Mouse (Mus musculus) small intestine, adult 2 months (tissue): ENCODE measurements around the gene Lctl. TPM values are rescaled to one million over a fixed set of nuclear protein-coding genes. Genes with fewer than 3 reads are reported as not detected.
"Not testable (repeated sequence)": the region's sequence is repeated elsewhere in the genome, so short reads cannot be mapped to it uniquely, and the experiment has no call there.

Experiments
- H3K27ac ChIP-seq: fragments of 200-500 bp; 2 replicates; pipeline ENCODE4 v1.5.1; 2012; ENCODE audit warnings: low read depth, low read length, control low read depth, inconsistent platforms; ENCODE audit not compliant: insufficient read depth
- H3K27me3 ChIP-seq: fragments of 200-500 bp; 2 replicates; pipeline ENCODE4 v1.6.1; 2012; ENCODE audit warnings: mild to moderate bottlenecking, moderate library complexity, low read length, inconsistent platforms; ENCODE audit not compliant: control insufficient read depth, insufficient read depth
- H3K36me3 ChIP-seq: fragments of 200-500 bp; 2 replicates; pipeline ENCODE4 v1.6.1; 2012; ENCODE audit warnings: mild to moderate bottlenecking, low read length, control low read depth, inconsistent platforms; ENCODE audit not compliant: control insufficient read depth, insufficient read depth
- H3K4me1 ChIP-seq: fragments of 200-500 bp; 2 replicates; pipeline ENCODE4 v1.6.1; 2012; ENCODE audit warnings: low read length, inconsistent platforms, mixed read lengths; ENCODE audit not compliant: control insufficient read depth, insufficient read depth, insufficient read length
- H3K4me3 ChIP-seq: fragments of 200-500 bp; 2 replicates; pipeline ENCODE4 v1.5.1; 2012; ENCODE audit warnings: low read depth, mild to moderate bottlenecking, control low read depth, inconsistent platforms, low read length, moderate library complexity
- CTCF ChIP-seq: fragments of 200-500 bp; IDR thresholded peaks from 2 replicates; pipeline ENCODE4 v1.5.1; 2012; ENCODE audit warnings: low read depth, mild to moderate bottlenecking, control low read depth, inconsistent platforms, low read length, moderate library complexity, mixed read lengths; ENCODE audit not compliant: insufficient replicate concordance, insufficient read length; ENCODE audit errors: extremely low read depth
- POLR2A ChIP-seq: fragments of 200-500 bp; IDR thresholded peaks from 2 replicates; pipeline ENCODE4 v1.6.1; 2012; ENCODE audit warnings: low read depth, mild to moderate bottlenecking, control low read depth, inconsistent platforms, low read length, moderate library complexity
- WGBS: fragments of 180-500 bp; shearing (Covaris S2); methylation state at CpG from one replicate; pipeline ENCODE4 v1.1.7; 2018; 5-methylcytosine and 5-hydroxymethylcytosine counted together
- polyA plus RNA-seq: library from polyadenylated mRNA; depleted of rRNA; stranded (reverse); fragments of >200 nt; gene quantifications from 2 replicates; pipeline ENCODE4 v1.2.3, GENCODE M21; 2012

Lctl gene
- polyA plus RNA-seq, 1 experiment = 0.98 TPM

GRCm38 (mm10) chr9:64114646-64115045, 2.3 kb upstream of the Lctl start:
- Histone ChIP-seq H3K36me3 (no peaks in the 10 kb centered on the region), H3K27ac (no peak overlapping the region), H3K4me3 (no peak overlapping the region), H3K27me3 (no peaks in the 10 kb centered on the region), H3K4me1 (0 out of 2 replicates have a peak, but pooled peaks cover 2% of the 10 kb centered on the region)
- 50% methylated on average over 2 of the region's 2 CpGs for WGBS
- TF ChIP-seq CTCF = no peak
- TF ChIP-seq POLR2A = no peak

- H3K4me3 ChIP-seq = no peak overlapping the region
- no peaks in the 10 kb centered on the region for H3K36me3 ChIP-seq
- 82% methylated on average over 6 of the region's 6 CpGs for WGBS
- no peaks in the 10 kb centered on the region for H3K27me3 ChIP-seq
- no peak for TF ChIP-seq POLR2A
- TF ChIP-seq CTCF = no peak
- H3K27ac ChIP-seq = no peak overlapping the region
- peaks cover 4% of the 10 kb centered on the region; the same call in 1 of the 2 replicates for H3K4me1 ChIP-seq
Observed at GRCm38 (mm10) chr9:64115756-64116155, 1.2 kb upstream of the Lctl start.

GRCm38 (mm10) chr9:64119898-64120297, 3.0 kb downstream of the Lctl start:
- Histone ChIP-seq H3K4me3 (no peak overlapping the region), H3K36me3 (no peaks in the 10 kb centered on the region), H3K27ac (no peak overlapping the region), H3K4me1 (peaks cover 6% of the 10 kb centered on the region; the same call in 1 of the 2 replicates), H3K27me3 (no peaks in the 10 kb centered on the region)
- no peak for TF ChIP-seq POLR2A
- peak; percentile 87; the same call in 1 of the 2 replicates for TF ChIP-seq CTCF
- 34% methylated on average over 8 of the region's 8 CpGs for WGBS

GRCm38 (mm10) chr9:64120584-64121277, 3.8 kb downstream of the Lctl start:
- Histone ChIP-seq H3K4me3 (no peak overlapping the region), H3K4me1 (peaks cover 6% of the 10 kb centered on the region; the same call in 1 of the 2 replicates), H3K36me3 (no peaks in the 10 kb centered on the region), H3K27me3 (no peaks in the 10 kb centered on the region), H3K27ac (peak overlapping the region; percentile 62)
- 33% methylated on average over 11 of the region's 11 CpGs for WGBS
- TF ChIP-seq POLR2A = no peak
- TF ChIP-seq CTCF = no peak

- 93% methylated on average over 10 of the region's 10 CpGs for WGBS
- Histone ChIP-seq H3K4me3 (no peak overlapping the region), H3K4me1 (peaks cover 6% of the 10 kb centered on the region; the same call in 1 of the 2 replicates), H3K36me3 (no peaks in the 10 kb centered on the region), H3K27me3 (no peaks in the 10 kb centered on the region), H3K27ac (no peak overlapping the region)
- TF ChIP-seq POLR2A = no peak
- no peak for TF ChIP-seq CTCF
Observed at GRCm38 (mm10) chr9:64122601-64123000, 5.7 kb downstream of the Lctl start.

GRCm38 (mm10) chr9:64124846-64125245, 7.9 kb downstream of the Lctl start:
- H3K27me3 ChIP-seq, H3K4me3 ChIP-seq, H3K4me1 ChIP-seq, H3K36me3 ChIP-seq: not testable (repeated sequence)
- 46% methylated on average over 3 of the region's 3 CpGs for WGBS
- peak overlapping the region; percentile 33; the same call in 1 of the 2 replicates for H3K27ac ChIP-seq

GRCm38 (mm10) chr9:64125307-64125706, 8.4 kb downstream of the Lctl start:
- peak overlapping the region; percentile 12; the same call in 1 of the 2 replicates for H3K27ac ChIP-seq
- H3K4me3 ChIP-seq = no peak overlapping the region
- WGBS = 76% methylated on average over 3 of the region's 3 CpGs
- TF ChIP-seq CTCF (no peak), POLR2A (no peak)
- no peaks in the 10 kb centered on the region for H3K27me3 ChIP-seq
- no peaks in the 10 kb centered on the region for H3K36me3 ChIP-seq
- peaks cover 9% of the 10 kb centered on the region; the same call in 1 of the 2 replicates for H3K4me1 ChIP-seq
